Mouse (Mus musculus) right cerebral cortex, adult 2 months (tissue): ENCODE measurements around the gene Gm11115.

ENCODE experiments used
- DNase-seq, 2 experiments: peaks; one replicate each; pipeline ENCODE4 v3.0.0; 2021 to 2022; ENCODE audit warnings: low spot score in 2 of 2

Gm11115 gene

GRCm38 (mm10) chr5:88153999-88154398, at the start of gene Gm11115:
TSS of gene Gm11115 (minus strand) at chr5:88154099.
- no peak for DNase-seq

DNA sequence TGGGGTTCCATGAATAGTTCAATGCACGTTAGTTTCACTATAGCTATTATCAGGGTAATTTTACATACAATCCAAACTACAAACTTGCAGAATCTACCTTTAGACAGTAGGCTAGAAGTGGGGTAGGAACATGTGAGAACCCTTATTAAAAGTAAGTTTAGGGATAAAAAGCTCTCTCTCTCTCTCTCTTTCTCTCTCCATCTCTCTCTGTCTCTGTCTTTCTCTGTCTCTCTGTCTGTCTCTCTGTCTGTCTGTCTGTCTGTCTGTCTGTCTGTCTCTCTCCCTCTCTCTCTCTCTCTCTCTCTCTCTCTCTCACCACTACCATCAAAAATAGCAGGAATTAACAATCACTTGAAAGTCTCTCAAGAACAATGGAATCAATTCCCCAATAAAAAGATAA, 42.5 kb downstream of the Gm11115 start, which contains the start of gene Gm11116:
TSS of gene Gm11116 (minus strand) at position 101 of the 400 bp plus-strand sequence.
- no peak for DNase-seq
